Mouse (Mus musculus) thymus, postnatal 0 days (tissue): ENCODE measurements around the gene Slc4a1ap. TPM values are rescaled to one million over a fixed set of nuclear protein-coding genes. Genes with fewer than 3 reads are reported as not detected.
A peak's percentile ranks its signal among the peaks of the same experiment; 100 is the strongest.

Experiments
- DNase-seq: peaks from one replicate; pipeline ENCODE4 v3.0.0-alpha.2; 2015; ENCODE audit warnings: low spot score
- polyA plus RNA-seq: library from polyadenylated mRNA; unstranded; fragments of >200 nt; fragmentation: Nextera tagmentation; extraction: Ambion mirVana; gene quantifications from 2 replicates; pipeline ENCODE4 v1.2.1, GENCODE M21; 2015

Slc4a1ap gene
- polyA plus RNA-seq, 1 experiment from 2014 or later, result 31.6 TPM

- no peak for DNase-seq
Observed at GRCm38 (mm10) chr5:31603766-31604165, 77.0 kb downstream of the Slc4a1ap start.

- DNase-seq, result peak; percentile 53
Observed at GRCm38 (mm10) chr5:31606151-31606550, 79.4 kb downstream of the Slc4a1ap start.

Other genes with a start within 250 kb of the Slc4a1ap start
- gene Ift172, start 235.9 kb upstream of the Slc4a1ap start, polyA plus RNA-seq, result 10.6 and 12.9 TPM in 2 replicates
- gene Fndc4, start 230.9 kb upstream of the Slc4a1ap start, polyA plus RNA-seq, result 2.0 and 2.5 TPM in 2 replicates
- 0.04 and 0.06 TPM in 2 replicates for gene Gckr, start 229.6 kb upstream of the Slc4a1ap start, polyA plus RNA-seq
- gene Zfp512, start 74.6 kb upstream of the Slc4a1ap start, polyA plus RNA-seq, result 33.2 and 43.4 TPM in 2 replicates
- gene 4930548H24Rik, start 41.3 kb upstream of the Slc4a1ap start, polyA plus RNA-seq, result 0.09 and 0.16 TPM in 2 replicates
- 35.4 and 35.6 TPM in 2 replicates for gene Gpn1, start 32.3 kb upstream of the Slc4a1ap start, polyA plus RNA-seq
- 13.9 and 17.0 TPM in 2 replicates for gene Supt7l, start 812 bp downstream of the Slc4a1ap start, polyA plus RNA-seq
- gene Mrpl33, start 69.9 kb downstream of the Slc4a1ap start, polyA plus RNA-seq, result 425 and 428 TPM in 2 replicates
- 20.7 and 22.1 TPM in 2 replicates for gene Rbks, start 170.6 kb downstream of the Slc4a1ap start, polyA plus RNA-seq
- gene Babam2, start 170.7 kb downstream of the Slc4a1ap start, polyA plus RNA-seq, result 48.1 and 53.9 TPM in 2 replicates